Mouse (Mus musculus) mature B cell (primary cell): ENCODE results near the gene Irf2bpl.

Experiments
- in situ Hi-C: fragments of 300-500 bp; cut with MboI; formaldehyde crosslinking; loops from 2 replicates; pipeline ENCODE4 v1.14.3; 2019

The Irf2bpl gene

DNA sequence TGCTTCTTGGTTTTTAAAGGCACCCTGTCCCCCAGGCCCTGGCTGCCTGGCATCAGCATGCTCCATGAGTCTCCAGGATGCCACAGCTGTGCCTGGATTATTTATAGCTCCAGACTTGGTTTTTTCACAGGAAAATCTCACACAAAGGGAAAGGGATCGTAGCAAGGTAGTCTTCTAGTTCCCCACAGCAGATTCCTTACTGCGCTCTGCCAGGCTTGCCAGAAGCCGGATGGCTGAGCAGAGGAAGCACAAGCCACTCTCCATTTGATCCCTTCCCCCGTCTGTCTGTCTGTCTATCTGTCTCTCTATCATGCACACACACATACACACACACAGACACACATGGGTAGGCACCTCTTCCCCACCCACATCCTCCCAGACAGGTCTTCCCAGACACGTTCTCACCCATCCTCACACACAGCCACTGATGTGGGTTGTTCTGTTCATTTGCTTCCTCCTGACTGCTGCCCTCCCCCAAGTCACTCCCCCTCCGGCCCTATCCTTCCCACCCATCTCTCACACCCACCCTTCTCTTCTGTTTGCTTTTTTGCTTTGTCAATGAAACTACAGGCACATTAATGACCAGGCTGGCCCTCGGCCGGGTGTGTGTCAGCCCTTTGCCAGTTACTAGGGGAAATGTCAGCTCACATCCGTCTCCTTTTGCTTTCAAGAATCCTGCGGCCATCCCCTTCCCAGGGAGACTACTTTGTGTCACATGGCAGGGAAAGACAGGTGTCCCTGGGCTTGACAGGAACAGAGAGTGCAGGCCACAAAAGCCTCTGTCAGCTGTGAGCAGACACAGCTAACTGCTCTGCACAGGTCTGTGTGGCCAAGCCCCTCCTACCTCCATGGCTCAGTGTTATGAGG is 24.4 kb downstream of the Irf2bpl start:
- in situ Hi-C loops, result no loop called here

DNA sequence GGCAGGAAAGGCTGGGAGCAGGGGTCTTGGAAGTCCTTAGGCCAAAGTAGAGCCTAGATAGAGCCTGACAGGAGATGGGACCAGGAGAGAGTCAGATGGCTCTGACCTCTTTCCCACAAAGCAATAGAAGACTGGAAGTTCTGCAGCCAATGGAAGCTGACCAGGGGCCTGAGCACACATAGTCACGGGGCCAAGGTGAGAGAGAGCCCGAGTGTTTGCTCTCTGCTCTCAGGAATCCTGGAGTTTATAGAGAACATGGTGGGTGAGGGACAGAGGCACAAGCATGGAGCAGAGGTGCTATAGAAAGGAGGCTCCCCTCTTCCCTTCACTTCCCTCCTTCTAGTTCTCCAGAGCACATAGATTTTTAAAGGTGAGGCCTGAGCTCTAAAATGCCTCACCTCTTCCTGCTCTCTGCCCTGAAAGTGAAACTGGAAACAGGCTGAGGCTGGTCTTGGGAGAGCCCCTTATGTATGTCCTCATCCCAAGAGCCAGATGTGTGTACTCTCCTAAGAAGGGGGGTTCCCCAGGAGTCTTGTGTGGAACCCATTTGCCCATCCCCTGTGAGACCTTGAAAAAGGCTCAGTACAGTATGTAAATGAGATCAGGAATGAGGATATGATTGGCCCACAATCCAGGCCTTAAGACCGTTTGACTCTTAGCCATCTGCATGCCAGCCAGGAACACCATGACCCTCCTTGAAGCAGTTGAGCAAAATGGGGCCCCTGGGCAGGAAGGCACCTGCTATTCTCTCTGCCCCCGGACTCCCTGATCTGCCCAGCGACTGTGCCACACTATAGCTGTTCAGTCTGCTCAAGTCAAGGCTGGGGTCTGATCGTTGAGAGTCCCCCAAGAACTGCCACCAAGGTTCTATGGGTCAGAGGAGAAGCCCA is 25.4 kb downstream of the Irf2bpl start:
- in situ Hi-C loops, result no loop called here

DNA sequence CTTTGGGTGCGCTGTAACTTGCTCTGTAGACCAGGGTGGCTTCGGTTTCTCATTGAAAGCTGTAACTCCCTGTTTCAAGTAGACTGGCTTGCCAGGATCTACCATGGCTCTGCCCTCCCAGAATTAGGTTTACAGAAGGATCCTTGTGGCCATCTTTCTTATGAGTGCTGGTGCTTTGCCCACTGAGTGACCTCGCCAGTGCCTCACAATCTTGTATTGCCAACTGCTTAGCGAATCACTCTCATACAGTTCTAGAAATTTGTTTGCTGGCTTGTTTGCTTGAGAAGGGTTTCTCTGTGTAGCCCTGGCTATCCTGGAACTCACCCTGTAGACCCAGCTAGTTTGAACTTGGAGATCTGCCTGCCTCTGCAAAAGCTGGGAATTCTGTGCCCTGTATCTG is 26.1 kb downstream of the Irf2bpl start:
- in situ Hi-C loops, result no loop called here

DNA sequence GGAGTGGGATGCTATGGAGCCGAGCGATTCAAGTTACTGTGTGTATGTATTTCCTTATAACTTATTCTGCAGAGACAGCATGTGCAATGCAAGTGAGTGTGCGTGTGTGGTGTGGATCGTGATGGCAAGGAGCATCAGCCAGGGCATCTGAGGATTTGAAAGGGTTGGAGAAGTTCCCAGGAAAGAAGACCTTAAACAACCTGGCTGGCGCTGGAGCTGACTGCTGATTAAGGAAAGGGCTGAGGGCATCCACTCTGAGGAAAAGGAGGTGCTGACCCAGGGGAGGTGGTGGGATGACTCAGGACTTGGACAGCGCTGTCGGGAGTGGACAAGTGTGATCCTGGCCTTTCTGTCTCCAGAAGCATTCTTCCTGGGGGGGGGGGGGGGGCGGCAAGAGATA is 27.3 kb downstream of the Irf2bpl start:
- in situ Hi-C loops, result no loop called here

DNA sequence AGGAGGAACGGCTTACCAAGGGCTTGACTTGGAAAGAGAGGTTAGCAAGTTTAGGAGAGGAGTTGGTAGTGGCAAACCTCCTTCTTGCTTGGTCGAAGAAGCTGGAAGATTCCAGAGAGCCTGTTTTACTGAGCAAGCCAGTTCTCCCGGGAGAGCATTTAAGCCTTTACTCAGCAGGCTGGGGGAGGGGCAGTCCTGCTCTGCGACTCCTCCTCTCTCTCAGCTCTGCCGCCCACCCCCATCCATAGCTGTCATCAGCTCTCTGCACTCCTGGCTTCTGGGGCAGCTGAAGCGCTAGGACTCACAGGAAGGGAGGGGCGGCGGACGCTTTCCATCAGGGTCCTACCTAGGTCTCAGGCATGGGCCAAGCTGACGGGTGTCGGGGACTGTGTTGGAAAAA is 28.9 kb downstream of the Irf2bpl start:
- in situ Hi-C loops, result no loop called here

DNA sequence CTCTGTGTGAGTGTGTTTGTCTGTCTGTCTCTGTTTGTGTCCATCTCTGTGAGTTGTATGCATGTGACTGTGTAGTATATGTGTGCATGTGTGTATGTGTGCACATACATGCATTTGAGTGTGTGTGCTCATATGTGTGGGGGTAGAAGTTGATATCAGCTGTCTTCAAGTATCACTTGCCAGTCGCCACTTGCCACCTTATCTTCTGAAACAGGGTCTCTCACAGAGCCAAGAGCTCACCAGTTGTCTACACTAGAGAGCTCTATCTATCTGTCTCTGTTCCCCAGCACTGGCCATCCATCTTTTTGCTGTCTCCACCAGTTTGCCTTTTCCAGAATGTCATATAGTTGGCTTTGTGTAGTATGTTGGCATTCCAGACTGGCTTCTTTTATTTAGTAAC is 31.1 kb downstream of the Irf2bpl start:
- in situ Hi-C loops, result no loop called here

DNA sequence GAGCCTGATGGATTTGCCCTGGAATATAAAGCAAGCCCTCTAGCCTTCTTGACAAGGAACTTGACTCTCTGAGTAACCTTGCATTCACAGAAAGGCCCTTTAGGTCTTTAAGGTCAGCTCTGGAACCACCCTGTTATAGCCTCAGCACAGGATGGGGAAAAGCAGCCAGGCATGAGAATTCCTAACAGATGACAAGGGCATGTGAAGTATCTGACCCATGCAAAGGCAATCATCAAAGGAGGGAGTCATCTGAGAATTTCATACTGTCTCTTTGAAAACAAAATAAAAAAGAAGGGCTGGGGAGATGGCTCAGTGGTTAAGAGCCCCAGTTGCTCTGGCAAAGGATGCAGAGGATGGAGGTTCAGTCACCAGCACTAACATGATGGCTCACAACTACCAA is 33.3 kb downstream of the Irf2bpl start:
- in situ Hi-C loops, result no loop called here

DNA sequence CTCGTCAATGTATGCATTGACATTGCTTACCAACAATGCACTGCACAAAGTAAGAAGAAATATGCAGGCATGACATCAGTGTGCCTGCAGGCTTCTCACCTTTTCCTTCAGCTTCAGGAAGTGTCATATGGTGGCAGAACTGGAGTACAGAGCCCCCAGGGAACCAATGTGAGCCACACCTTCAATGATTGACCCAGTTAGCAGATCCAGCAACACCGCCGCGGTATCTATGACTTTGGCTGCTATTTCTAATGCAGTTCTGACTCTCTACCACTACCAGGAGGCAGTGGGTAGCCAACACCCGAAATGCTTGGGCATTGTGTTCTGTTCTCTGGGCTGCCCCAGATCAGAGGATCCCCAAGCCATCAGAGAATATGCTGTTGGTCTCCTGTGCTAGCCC is 33.9 kb downstream of the Irf2bpl start:
- in situ Hi-C loops, result no loop called here

DNA sequence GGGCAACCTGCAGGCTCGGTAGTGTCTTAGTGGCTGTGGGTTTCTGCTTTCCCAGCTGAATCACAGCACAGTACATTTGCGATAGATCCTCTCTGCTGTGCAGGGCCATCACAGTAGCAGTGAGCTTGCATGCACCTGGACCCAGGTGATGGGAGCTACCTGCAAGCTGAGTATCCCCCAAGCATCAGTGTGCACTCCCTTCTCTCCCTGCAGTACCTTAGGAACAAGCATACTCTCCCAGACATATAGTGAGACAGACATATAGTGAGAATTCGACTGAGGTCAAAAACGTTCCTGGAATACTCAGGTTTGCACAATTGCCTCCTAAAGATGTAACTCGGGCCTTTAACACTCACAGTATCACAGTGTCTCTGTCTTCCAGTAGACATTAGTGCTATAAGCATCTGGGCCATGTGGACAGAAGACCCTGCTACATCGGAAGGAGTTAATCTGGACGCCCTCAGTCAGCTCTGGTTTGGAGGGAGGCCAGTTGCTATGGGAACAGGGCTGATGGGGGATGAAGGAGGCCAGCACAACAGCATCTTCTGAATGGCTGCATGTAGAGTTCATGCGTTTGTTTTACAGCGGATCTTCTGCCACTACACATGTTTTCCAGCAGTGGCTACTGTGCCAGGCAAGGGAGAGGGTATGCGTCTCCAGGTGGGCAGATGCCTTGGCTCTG is 34.5 kb downstream of the Irf2bpl start:
- in situ Hi-C loops, result no loop called here

DNA sequence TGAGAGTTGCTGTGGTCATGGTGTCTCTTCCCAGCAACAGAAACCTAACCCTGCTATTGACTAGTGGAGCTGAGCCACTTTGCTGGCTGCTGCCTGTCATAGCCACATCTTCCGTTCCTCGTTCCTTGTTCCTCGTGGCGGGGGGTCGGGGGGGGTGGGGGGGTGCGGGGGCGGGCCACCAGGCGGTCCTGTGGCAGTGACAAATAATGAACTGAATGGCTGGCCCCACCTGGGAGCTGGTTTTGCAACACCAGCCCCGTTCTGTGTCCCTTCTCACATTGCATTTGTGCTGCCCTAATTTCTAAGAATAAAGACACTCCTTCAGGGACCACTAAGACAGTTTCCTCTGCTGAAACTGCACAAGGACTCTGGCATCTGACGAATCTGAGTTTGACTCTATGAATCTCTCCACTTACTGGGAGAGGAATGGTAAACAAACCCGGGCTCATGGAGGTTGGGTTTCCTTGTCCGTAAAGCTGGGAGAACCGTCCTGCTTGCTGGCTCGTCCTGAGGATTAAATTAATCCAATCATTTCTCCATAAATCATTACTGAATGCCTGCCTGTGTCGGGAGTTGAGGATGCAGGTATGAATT is 41.6 kb downstream of the Irf2bpl start:
- in situ Hi-C loops, result no loop called here

DNA sequence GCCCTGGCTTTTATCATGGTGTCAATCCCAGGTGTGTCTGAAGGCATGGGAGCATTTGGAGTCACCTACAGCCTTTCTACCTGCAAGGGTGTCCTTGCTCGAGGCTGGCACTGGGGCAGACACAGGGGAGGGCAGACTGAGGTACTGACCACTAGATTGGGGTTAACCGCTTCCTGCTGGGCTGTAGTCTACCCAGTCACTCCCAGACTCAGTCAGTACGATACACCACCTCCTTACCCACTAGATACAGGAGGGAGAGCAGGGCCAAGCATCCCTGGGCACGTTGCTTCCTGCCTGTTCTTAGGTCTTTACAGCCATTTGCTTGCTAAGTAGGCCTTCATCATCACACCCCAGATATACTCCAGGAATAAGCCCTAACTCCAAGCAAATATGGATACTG is 44.1 kb downstream of the Irf2bpl start:
- in situ Hi-C loops, result no loop called here

DNA sequence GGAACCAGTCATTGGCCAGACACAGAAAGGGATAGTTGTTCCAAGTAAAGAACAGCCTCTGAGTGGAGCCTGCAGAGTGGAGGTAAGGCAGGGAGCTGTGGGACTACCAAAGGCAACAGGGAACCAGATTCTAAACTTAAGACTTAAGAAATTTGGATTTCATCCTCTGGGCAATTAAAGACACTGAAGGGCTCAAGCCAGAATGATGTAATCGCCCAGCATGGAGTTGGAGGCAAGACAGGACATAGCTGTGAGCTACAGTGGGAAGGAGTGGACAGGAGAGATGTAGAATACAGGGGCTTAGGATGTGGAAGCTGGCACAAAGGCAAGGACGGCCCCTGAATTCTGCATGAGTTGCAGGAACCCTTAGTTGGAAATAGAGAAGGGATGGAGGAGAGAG is 46.4 kb downstream of the Irf2bpl start:
- in situ Hi-C loops, result no loop called here

DNA sequence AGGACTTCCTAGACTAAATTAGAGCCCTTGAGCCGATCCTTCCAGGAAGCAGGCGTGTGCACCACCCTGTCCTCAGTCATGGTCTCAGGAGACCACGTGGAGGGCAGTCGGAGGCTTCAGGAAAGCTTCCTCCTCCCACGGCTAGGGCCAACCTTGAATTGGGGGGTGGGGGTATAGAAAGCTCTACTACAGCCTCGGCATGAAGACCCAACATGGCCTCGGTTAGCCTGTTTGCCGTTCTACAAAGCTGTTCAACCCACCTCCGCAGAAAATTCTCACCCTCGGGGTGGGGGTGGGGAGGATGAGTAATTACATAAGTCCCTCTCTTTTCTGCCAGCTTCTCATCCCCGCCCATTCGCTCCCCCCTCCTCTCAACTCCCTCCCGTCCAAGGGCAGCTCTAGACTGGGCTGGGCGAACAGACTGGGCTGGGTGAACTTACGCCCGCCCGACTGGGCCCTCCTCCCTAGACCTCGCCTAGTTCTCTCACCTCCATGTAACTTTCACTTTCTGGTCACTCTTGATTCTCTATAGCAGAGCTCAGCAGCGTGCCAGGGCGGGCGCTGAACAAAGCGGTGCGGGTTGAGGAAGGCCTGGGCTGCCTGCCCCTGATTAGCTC is 48.1 kb downstream of the Irf2bpl start:
- in situ Hi-C loops, result no loop called here

DNA sequence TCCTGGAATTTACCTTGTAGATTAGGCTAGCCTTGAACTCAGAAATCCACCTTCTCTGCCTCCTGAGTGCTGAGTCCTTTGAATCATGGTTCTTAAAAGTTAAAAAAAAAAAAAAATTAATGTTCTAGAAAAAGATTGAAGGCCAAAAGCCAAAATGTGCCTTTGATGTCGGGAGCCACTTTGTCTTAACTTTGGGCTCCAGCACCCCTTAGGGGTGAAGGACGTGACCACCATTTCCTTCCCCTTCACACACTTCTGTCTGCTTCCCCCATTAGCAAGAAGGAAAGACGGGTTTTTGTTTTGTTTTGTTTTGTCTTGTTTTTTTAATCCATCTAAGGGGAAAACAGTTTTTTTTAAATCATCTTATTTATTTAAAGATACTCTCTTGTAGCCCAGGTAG is 48.7 kb downstream of the Irf2bpl start:
- in situ Hi-C loops, result no loop called here

DNA sequence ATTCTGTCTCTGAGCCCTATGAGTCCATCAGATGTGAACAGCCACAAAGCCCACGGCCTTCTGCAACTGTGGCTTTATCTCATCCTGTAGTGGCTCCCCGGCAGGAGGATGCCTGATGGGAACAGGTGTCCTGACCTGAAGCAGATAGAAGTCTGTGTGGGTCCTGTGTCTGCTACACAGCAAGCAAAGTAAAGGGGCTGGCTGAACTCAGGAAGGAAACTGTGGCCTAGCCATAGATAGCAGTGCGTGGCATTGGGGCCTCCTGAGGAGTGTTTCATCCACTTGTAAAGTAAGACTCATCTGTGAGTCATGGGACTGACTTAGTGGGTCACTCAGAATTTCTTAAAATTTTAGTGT is 50.2 kb downstream of the Irf2bpl start:
- in situ Hi-C loops, result loop anchor here (5.0 kb wide), 1 partner anchor 58 kb away; no protein-coding TSS in a partner anchor

DNA sequence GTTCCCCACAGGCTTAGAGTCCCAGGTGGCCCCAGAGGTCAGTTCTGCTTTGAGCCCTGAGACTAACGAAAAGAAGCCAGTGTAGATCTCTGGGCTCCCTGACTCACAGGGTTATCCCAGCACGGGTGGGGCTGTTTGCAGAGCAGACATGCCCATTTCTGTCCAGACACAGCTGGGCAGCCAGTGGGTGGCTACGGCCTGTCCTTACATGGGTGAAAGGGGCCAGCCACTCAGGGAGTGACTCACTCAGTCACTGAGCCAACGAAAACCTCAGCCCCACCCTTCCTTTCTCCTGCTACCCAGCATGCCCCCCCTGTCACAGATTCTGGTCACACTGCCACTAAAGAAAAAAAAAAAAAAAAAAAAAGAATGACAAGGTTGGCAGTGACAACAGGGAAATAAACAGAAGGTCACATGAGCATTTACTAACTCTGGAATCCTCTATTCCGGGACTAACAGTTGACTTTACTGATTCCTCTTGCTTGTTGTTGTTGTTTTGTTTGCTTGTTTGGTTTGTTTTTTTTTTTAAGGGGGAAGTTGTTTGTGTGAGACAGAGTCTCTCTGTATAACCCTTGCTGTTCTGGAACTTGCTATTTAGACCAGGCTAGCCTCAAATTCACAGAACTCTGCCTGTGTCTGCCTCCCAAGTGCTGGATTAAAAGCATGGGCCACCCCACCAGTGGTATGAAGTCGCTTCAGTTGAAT is 50.7 kb downstream of the Irf2bpl start:
- in situ Hi-C loops, result loop anchor here (5.0 kb wide), 1 partner anchor 58 kb away; no protein-coding TSS in a partner anchor

DNA sequence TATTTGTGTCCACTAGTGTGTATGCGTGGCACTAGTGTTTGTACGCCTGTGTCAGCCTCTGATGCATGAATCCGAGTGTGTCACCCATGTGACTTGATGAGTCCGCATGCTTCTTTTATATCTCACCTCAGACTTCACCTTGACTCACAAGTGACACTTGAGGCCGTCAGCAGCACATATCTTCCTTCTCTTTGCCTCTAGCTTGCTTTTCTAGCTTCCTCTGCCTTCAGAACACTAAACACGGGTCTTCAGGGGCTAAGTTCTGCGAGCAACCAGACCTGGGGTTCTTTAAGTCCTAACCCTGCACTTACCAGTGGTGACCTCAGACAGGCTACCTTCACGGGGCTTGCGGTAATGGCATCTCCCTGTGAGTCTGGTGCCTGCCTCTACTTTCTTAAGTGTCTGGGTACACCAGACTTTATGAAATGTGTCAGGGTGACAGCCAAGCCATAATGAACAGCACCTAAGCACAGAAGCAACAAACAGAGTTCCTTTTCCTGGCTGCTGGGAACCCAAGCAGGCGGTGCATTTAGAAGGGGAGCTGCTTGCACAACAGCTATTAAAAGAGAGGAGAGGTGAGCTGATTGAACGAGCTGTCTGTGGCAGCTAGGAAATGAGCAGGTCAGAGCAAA is 51.9 kb downstream of the Irf2bpl start:
- in situ Hi-C loops, result loop anchor here (5.0 kb wide), 1 partner anchor 60 kb away; no protein-coding TSS in a partner anchor

DNA sequence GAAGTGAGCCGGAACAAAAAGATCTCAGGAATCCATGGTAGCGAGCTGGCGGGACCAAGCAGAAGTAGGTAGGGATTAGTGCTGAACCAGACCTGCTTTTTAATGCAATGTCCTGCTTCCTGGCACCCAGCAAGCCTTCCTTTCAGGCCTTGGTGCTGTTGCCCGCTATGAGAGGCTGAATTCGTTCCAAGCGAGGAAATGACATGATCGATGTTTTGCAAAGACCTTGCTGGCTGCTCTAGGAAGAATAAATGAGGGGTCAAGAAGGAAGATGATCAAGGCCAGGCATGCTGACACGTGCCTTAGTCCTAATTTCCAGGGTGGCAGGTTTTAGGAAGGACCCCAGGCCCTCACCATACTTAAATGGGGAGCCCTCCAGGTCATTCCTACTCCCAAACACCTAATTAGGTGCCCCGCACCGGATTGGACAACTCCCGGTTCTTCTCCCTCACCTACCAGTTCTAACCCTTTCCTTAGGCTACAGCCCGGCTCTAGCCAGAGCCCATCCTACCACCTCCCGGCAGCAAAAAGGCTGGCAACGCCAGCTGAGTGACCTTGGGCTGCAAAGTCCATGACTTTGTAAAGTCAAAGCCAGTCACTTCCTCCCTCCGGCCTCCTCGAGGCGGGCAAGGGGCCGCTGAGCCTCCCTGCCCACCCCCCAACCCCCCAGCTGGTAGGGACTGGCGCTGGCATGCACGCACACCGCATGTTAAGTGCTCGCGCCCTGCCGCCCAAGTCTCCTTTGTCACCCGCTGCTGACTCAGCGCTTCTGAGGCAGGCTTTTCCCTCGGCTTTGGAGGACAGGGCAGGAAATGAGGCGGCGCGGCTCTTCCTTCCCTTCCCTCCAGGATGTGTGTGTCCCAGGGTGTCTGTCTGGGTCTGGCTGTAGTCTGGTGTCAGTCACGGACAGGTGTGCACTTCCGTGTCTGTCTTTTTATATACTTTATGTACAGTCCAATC is 52.7 kb downstream of the Irf2bpl start:
- in situ Hi-C loops, result loop anchor here (5.0 kb wide), 1 partner anchor 60 kb away; no protein-coding TSS in a partner anchor
